Mouse (Mus musculus) frontal cortex, postnatal 25 days (tissue): Measurements from ENCODE around the gene Fam71e2.

ENCODE experiments used
- DNase-seq, 2 experiments: peaks; one replicate each; pipeline ENCODE4 v3.0.0; 2022; ENCODE audit warnings: low spot score in 2 of 2

Gene Fam71e2

DNA sequence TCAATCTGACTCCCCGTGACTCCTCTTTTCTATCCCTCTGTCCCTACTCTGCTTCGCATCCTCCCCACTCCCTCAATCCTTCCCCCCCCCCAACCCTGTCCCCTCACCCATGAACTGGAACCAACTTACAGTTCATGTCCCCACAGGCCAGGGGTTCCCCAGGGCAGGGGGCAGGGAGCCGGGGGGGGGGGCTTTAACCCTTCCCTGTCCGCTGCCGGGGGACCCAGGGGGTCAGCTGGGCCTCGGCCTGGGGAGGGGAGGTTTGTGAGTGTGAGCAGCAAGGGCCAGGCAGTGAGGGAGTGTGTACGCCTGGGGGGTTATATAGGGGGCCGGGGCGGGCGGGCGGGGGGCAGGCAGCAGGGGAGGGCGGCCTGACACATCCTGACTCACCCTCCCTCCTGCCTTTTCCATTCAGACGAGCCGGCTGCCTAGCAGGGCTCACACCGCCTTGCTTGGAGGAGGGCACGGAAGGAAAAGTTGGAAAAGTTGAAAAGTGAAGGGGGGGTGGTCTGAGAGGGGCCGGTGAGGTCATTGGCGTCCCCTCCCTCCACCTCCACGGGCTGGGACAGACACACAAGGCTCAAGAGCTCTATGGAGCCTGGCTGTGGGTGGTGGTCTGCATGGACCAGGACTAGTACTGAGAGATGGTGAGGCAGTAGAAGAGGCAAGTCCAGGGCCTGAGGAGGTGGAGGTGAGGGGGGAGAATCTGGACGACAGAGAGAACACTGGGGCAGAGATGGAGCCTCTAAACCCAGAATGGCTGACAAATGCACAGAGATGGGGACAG, 6.9 kb upstream of the Fam71e2 start:
- no peak for DNase-seq

DNA sequence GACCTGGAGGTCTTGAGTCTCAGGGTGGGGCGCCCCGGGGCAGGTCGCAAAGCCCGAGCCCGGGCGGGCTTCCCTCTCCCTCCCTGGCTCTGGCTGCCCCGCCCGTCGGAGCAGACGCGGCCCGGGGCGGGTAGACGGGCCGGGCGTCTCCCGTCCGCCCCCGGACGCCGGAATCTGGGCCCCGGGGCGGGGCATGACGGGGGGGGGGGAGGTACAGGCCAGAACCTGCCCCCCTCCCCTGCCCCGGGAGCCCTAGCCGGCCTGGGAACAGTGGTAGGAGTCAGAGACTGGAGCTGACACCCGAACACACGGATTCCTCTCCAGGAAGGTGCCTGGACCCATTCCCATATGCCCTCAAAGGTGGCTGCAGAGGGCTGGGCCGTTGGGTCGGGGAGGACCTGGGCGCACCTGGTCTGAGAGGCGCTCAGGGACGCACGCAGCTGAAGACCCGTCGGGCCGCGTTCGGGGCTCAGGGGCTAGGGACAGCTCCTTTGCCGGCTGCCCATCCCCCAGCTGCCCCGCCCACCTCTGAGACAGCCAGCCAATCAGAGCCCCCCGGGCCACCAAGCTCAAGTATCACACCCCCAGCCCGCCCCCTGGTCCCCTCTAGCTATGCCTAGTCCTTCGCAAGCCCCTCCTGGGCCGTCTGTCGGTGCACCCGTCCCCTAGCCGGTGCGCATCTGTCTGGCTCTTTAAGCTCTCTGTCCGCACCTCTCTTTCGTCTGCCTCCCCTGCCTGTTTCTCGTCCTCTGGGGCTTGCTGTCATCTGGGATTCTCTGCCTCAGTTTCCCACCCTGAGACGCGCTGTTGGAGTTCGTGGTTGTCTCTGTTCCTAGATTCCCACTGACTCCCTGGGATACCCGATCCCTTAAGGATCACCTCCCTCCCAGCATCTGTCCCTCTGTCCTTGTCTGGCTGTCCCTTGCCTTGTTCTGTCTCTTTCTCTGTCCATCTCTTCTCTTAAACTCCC, 6.0 kb upstream of the Fam71e2 start:
- no peak for DNase-seq

DNA sequence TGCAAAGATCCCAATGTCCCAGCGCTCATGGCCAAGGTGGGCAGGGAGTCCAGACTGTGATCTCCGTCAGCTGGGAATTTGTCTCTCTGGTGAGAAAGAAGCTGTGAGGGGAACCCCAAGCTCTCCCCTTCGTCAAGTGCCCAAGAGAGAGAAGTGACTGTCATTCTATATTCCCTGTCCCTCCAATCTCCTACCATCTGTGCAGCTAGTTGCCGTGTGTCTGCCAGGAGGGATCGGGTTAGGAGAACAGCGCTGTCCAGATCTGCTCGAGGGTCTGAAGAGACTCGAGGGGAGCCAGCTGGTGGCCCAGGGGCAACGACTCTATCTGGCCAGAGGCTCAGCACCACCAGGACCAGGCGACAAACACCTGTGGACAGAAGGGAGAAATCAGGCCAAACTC, 5.0 kb upstream of the Fam71e2 start:
- no peak for DNase-seq

DNA sequence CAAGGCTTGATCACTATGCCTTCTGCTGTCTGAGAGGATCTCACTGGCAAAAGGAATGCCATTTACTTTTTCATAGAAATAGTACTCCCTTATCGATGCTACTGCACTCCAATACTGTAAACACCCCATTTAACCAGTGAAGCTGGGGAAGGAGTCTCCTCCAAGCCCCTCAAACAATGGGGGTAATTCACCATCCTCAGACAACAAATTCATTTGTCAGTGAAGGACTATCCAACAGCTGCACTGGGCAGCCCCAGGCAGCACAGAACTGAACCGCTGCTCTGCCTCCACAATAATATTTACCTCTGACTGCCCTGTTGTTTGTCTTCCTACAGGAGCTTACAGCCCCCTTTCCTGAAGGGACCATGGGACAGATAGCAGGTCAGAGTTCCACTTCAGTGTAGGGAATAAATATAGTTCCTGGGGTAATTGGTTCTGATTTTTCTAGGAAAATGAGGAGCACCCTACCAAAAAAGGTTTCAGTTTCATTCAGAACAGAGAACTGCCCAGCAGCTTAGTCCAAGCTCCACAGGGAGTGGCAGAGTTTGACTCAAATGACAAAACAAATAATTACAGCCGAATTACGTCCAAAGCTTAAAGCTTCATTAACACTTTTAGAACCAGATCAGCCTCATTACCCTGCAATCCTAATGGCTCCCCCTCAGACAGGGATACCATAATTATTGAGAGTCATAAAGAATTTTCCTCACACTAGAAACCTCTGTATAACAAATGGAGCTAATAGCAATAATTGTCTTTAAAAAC, 6.0 kb downstream of the Fam71e2 start:
- DNase-seq, result no peak

DNA sequence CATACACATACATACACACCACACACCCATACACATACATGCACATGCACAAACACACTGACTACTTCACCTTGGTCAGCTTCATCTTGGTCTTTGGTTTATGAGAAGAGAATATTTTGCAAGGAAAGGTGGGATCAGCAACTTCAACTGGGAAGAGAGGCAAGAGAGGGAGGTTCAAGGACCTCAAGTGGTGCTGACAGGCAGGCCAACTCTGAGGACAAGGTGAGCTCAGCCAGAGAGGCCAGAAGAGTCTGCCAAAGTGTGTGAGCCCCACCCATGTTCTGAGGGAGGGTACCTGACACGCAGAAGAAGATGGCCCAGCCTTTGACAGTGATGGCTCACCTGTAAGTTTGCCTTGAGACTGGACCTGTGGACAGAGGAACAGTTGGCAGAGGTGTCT, 11.4 kb downstream of the Fam71e2 start:
- no peak for DNase-seq

DNA sequence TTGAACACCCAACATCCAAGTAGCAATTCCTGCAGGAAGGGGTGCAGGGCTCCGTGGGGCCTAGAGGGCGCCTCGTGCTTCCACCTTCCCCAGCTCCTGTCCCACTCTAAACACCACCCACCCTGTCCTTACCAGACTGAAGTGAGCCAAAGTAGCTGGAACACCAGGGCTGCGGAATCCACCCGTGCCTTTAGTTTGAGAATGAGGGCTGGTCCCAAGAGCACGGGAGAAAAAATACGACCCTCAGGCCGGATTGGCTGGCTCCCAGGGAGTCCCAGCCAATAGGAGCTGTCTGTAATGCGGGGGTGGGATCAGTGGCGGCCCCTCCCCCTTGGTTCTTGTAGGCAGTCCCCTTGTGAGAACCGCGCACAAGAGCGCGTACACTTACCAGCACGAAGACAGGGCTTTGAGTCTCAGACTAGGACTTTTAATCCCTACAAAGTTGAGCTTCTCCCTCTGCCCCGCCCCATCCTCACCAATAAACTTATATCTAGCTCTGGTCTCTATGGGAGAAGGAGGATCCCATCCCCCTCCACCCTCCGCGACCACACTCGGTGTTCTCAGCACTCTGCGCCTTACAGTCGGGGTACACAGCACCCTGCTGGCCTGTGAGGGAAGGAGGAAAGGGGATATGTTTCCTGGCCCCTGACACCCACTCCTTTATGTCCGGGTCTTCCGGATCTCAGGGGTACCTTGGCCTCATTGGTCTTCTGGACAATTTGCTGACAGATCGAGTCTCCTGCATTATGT, 18.1 kb downstream of the Fam71e2 start, which contains the start of gene Cox6b2:
Gene Cox6b2, minus strand, starts transcription at position 274 of the 750 bp plus-strand sequence.
- no peak for DNase-seq

DNA sequence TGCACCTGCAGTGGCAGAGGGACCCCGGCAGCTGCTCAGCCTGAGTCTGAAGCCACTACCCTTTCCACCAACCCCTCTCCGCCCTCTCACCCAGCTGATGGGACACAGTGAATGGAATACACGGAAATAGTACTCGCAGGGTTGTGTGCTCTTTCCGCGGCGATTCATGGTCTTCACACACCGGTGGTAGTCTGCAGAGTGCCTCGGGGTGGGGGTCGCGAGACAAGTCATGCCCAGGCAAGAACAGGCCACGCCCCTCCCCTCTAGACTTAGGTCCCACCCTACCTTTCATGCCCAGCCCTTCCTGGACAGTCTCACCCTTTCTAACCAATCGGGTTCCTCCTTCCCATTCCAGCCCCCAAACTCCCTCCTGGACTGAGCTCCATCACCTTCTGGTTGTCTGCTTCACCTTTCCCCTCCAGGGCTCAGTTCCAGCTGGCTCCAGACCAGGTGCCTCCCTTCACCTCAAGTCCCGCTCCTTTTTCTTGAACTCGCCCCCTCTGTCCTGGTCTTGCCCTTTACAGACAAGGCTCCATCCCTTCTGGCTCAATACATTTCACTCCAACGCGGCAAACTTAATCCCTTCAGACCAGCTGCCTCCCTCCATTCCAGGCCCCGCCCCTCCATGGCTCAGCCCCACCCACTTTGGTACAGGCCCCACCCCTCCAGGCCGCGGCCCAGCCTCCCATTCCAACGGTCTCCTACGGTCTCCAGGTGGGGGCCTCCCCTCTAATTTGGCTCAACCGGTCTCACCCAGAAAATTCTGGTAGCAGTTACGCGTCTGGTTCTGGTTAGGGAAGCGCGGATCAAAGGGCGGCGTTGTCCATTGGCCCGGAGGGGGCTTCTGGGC, 18.9 kb downstream of the Fam71e2 start:
- DNase-seq, result no peak

DNA sequence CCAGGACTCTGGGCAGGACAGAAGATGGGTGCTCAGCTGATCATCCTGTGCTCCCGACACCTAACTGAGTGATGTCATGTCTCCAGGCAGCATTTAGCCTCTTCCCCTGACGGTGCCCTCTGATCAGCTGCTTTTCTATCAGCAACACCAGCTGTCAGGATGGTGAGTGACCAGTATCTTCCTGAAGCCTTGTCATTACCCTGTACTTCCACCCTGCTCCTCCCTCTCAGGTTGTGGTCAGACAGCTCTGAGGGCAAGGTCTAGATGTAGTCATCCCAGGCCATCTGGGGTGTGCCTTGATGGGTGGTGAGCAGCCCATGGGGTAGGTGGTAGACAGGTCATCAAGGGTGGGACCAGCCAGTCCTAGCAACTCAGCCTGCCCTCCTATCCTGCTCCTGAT, 21.9 kb downstream of the Fam71e2 start:
- no peak for DNase-seq

DNA sequence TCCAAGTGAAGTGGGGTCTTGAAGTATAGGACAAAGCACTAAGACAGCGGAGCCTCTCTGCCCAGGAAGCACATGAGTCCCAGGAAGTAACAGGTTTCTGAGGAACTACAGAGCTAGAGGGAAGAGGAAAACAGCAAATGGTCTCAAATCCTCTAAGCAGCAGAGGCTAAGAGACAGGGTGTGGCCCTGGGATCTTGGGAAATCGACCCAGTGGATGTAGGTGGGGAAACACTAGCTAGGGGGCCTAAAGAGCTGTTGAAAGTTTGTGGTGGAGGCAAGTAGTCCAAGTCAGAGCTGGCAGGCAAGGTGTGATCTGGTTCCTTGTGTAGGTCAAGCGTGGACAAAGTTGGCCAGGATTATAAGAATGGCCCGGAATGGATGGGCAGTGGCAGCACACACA, 22.8 kb downstream of the Fam71e2 start:
- no peak for DNase-seq

DNA sequence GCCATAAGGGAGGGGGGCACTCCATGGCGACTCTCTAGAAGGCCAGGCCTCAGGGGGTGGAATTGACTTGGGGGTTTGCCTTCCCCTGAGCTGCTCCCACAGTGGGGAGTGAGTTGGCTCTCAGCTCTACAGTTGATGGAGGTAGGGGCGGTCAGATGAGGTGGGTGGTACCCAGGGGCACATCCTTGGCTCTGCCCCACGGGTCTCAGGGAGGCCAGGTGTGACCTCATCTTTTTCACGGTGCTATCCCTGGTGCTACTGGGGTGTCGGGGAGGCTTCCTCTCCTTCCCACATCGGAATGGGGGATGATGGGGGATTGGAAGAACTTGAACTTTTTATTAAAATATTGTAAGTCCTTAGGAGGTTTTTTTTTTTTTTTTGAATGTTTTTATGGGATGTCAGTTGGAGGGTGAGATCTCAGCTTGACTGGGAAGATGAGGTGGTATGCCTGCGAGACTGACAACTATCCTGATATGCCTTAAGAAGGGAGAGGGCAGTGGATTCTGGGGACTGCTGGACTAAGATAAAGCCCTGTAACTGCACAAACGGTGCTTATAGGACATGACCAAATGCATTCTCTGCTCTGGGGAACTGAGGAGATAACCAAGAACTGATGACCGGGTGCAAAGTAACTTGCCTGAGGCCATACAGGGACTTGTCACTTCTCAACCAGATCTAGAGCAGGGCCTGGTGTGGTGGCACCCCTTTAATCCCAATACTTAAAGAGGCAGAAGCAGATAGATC, 23.8 kb downstream of the Fam71e2 start:
- DNase-seq, result no peak

DNA sequence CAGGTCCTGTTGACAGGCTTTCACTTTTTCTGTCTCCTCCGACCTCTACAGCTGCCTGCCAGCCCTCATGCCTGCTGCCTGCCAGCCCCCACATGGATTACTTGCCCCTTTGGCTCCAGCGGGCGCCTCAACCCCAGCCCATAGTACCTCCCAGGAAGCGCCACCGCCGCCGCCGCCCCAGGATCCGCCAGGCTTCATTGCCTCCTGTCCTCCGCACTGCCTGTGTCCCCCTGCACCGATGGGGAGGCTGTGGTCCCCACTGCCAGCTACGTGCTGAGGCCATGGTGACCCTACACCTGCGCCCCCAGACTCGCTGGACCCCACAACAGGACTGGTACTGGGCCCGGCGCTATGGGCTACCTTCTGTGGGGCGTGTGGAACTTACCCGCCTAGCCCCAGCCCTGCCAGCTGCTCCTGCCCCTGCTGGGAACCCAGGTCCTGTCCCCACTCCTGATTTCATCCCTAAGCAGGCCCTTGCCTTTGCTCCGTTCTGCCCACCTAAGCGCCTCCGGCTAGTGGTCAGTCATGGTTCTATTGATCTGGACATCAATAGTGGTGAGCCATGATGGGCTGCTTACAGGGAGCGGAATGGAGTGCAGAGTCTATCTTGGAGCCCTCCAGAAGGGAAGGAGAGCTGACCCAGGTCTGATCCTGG, 24.6 kb downstream of the Fam71e2 start:
- DNase-seq, result no peak

DNA sequence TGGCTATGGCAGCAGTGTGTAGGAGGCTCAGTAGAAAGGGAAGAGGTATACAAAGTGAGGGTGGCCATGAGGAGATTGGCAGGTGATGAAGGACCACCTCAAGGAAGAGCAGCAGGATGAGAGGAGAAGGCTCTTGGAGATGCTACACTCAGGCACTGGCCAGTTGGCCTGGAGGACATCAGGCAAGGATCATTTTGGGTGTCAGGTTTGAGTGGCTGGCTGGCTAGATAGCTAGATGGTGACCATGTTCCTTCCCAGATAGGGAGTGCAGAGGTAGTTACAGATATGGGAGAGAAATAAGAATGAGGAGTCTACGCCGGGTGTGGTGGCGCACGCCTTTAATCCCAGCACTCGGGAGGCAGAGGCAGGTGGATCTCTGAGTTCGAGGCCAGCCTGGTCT, 26.2 kb downstream of the Fam71e2 start:
- DNase-seq, result no peak

DNA sequence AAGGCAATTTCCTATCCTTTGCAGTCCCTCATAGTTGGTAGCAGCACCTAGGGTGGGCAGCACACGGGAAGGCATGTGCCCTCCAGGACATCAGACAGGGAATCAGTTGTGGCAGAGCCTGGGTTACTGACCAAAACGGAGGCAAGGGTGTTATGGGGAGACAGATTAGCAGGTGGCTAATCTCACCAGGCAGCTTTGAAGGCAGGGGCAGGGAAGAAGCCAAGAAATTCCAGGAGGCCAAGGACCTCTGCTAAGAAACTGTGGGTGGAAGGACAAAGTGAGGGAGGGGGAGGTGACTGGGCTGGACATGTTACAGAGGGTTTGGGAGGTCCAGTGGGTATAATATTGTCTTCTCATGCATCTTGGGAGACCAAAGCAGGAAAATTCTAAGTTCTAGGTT, 27.7 kb downstream of the Fam71e2 start:
- no peak for DNase-seq

DNA sequence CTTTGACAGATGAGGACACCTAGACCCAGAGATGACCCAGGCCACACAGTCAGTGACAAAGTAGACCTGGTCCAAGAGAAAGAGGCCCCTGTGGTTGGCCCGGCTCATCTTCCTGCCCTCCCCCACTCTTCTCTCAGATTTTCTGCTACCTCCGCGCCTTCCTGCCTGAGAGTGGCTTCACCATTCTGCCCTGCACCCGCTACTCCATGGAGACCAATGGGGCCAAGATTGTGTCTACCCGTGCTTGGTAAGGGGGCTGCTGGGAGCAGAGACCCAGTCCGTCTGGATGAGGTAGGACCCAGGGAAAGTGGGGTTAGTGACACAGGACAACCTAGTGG, 28.7 kb downstream of the Fam71e2 start:
- DNase-seq, result no peak

DNA sequence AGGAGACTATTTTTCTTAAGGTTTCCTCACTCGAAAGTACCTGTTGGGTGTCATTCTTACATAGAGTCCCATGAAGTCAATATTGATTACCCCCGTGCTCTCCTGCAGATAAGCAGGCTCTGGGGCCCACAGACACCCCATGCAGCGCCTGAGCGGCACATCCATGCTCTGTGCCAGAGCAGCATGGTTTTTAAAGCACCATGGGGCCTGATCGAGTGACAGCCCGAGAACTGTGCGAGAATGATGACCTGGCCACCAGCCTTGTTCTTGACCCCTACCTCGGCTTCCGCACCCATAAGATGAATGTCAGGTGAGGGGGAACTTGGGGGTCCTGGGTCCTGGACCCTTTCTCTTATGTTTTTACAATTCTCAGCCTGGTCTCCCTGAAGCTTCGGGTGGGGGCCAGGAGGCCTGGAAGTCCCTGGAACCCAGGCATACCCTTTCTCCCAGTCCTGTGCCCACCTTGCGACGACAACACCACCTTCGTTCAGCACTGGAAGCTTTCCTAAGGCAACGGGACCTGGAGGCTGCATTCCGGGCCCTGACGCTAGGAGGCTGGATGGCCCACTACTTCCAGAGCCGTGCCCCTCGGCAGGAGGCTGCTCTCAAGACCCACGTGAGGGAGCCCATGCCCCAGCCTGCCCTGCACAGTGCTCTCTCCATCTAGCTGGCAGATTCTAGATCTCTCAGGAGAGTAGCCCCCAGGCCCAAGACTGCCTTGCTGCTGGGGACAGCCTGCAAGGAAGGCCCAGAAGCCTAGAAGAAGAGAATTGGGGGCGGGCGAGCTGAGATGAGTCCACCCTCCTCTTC, 29.2 kb downstream of the Fam71e2 start:
- no peak for DNase-seq

DNA sequence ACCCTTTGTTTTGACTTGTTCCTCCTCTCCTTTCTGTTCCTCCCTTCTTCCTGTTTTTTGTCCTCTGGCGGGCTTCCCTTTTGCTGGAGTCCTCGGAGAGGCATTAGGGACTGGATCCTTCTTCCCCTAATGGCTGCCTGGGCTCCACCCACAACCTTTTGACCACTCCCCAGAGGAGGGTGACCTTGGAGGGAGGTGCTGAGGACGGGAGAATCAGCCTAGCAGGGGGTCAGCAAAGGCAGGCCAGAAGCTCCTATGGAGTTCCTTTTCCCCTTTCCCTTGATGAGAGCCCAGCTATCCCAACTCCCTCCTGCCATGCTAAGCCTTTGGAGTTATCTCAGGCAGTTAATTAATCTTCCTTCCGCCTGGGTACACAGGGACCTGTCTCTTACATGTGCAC, 30.0 kb downstream of the Fam71e2 start:
- no peak for DNase-seq

DNA sequence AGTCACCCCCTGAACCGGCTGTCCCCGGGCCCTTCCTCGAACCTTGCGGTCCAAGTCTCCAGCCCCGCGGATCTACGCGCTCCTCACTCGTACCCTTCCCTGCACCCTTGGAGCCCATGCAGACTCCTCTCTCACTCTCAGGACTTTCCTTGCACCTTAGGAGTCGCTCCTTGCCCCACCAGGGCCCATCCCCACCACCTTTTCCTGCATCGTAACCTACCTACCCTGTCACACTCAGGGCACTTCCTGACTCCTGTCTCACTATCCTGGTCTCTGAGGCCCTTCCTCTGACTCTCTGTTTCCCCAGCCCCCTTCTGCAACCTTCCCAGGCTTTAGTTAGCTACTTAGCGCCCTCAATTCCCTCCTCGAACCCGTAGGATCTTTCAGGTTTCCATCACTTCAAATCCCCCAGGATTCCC, 30.8 kb downstream of the Fam71e2 start:
- no peak for DNase-seq

DNA sequence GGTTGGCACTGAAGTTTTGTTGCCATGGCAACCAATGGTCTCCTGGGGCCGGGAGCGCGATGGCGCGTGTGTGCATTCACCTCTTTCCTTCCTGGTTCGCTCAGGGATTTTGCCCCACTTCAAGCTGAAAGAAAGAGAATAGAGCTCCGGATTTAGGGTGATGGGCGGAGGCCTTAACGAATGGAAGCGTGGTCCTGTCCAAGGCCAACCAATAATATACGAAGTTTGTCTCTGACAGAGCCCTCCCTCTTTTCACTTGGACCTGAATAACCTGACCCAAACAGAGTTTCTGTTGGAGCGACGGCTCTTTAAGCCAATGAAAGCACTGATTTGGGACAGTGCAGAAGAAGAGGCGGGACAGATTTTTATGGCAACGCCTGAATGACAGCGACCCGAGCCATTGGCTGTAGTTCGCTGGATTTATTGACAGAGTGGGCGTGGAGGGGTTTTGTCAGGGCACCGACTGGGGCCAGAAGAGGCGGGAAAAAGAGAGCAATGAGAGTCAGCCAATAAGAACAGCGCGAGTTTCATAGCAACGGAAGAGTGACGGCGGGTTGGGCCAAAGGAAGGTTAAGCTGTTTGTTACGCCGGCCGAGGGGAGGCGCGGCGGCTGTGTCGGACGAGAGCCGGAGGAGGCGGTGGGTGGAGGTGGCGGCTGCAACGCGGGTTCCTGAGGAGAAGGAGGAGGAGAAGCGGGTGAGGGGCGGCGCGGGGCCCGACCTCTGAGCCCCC, 31.4 kb downstream of the Fam71e2 start, which contains the start of gene Kmt5c:
Gene Kmt5c, plus strand, starts transcription at position 572 of the 732 bp plus-strand sequence.
- DNase-seq, result peak; percentile 91 to 98
